Mouse (Mus musculus) A20 (cell line): Measurements from ENCODE around the gene Gpr180.

Source experiments
- DNase-seq: peaks from one replicate; pipeline ENCODE4 v3.0.0-alpha.2; 2011; ENCODE audit warnings: low read depth, low spot score

Gpr180 gene

DNA sequence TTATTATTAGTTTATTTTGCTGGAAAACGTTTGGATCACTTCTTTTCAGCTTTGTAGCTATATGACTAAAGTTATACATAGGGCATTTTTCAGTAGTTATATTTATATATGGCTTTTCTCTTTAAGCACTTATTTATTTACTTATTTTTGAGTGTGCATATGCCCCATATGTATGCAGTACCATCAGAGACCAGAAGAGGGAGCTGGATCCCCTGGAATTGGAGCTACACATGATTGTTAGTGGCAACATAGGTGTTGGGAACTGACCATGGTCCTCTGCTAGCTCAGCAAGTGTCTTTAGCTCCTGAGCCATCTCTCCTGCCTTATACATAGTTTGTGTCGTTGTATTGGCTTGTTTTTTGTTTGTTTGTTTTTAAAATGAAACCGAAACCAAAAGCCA, 70.4 kb downstream of the Gpr180 start:
- DNase-seq: peak; percentile 45

DNA sequence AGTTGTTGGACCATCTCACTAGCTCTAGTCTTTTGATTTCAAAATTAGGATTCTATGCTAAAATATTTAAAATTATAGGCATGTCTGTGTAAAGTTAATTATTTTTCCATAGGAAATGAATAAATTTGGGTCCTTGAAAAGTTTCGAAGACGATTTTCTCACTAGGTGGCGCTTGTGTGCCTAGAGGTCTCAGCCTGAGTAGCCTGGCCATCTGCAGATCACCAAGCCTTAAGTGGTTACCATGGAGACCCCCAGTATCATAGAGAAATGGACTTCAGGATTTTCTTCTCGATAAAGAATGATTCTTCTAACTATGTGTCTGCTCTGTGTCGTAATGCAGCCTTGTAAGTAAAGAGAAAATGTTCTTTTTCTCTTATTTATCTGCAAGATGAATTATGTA, 72.7 kb downstream of the Gpr180 start:
- peak; percentile 27 for DNase-seq

DNA sequence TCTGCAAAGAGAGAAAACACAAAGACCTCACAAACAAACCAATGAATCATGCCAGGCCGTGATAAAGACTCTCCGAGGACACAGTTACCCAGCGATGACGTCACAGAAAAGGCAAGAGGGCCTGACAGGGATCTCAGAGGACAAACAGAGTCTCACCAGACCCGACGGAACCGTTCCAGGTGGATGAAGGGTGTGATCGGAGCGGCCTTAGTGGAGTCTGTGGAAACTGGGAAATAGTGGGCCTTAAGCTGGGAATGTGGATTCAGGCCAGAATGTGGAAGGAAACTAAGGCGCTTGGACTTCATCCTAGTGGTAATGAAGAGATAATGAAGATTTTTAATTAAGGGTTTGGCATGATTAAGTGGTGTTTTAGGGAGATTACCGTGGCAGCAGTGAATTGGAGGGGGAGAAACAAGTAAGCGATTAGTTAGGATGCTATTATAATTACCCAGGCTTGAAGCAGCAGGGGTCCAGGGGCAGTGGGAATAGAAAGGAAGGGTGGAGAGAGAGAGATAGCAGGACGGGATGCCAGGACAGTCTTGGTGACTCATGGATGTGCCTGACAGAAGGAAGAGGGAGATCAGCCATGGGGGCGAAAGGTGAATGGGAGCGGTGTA, 75.3 kb downstream of the Gpr180 start:
- no peak for DNase-seq
